Mouse (Mus musculus) MEL (cell line): ENCODE results near the gene Dusp10.

Source experiments
- CHD2 ChIP-seq: IDR thresholded peaks from 2 replicates; pipeline ENCODE4 v1.6.1; 2011; ENCODE audit warnings: low read length, improper control_type of control experiment
- EP300 ChIP-seq, 2 experiments: IDR thresholded peaks; 2 replicates each; pipeline ENCODE4 v1.6.1; 2011; ENCODE audit warnings: improper control_type of control experiment in 2 of 2, low read length in 2 of 2, low read depth in 1 of 2, mild to moderate bottlenecking in 1 of 2
- POLR2A ChIP-seq, 2 experiments: IDR thresholded peaks; 2 replicates each; pipeline ENCODE4 v1.6.1; 2011 to 2012; ENCODE audit warnings: low read length in 2 of 2, mild to moderate bottlenecking in 2 of 2, control low read depth in 1 of 2, improper control_type of control experiment in 1 of 2, low read depth in 1 of 2, moderate library complexity in 1 of 2; ENCODE audit not compliant: control insufficient read depth in 1 of 2, insufficient read depth in 1 of 2, poor library complexity in 1 of 2
- SIN3A ChIP-seq: IDR thresholded peaks from 2 replicates; pipeline ENCODE4 v1.6.1; 2012; ENCODE audit warnings: low read length, improper control_type of control experiment, inconsistent platforms
- SMC3 ChIP-seq: IDR thresholded peaks from 2 replicates; pipeline ENCODE4 v1.6.1; 2011; ENCODE audit warnings: low read depth, low read length, improper control_type of control experiment
- TAL1 ChIP-seq: IDR thresholded peaks from 2 replicates; pipeline ENCODE4 v1.6.1; 2012; ENCODE audit warnings: mild to moderate bottlenecking, inconsistent platforms, low read length, moderate library complexity, mixed read lengths
- TCF12 ChIP-seq: IDR thresholded peaks from 2 replicates; pipeline ENCODE4 v1.6.1; 2014; ENCODE audit warnings: low read depth, mild to moderate bottlenecking, inconsistent platforms, low read length, improper control_type of control experiment, moderate library complexity
- USF1 ChIP-seq: IDR thresholded peaks from 2 replicates; pipeline ENCODE4 v1.6.1; 2014; ENCODE audit warnings: low read depth, mild to moderate bottlenecking, inconsistent platforms, low read length, improper control_type of control experiment, moderate library complexity

DNA sequence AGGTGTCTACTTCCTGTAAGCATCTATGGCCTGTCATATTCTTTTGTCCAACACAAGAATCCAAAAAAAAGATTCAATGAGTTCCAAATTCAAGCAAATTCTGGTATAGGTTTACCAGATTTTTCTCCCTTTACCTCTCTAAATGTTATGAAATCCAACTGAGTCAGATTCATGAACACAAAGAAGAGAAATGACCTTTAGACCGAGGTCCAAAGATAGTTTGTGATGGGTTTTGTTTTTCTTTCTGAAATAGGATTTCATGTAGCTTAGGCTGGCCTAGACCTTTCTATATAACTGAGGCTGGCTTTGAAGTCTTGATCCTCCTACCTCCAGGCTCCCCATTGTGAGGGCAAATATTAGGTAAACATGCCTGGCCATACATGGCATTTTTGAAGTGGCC is 48.8 kb downstream of the Dusp10 start:
- no peak for TF ChIP-seq USF1
- no peak for TF ChIP-seq SMC3
- TF ChIP-seq CHD2 = no peak
- no peak for TF ChIP-seq POLR2A (IDR thresholded peaks at IDR 0.05; ENCODE audit: control insufficient read depth in 1 of 2, insufficient read depth in 1 of 2, low read depth in 1 of 2, low read length in 2 of 2, poor library complexity in 1 of 2)
- no peak for TF ChIP-seq TAL1
- TF ChIP-seq TCF12 = no peak
- no peak for TF ChIP-seq EP300 (IDR thresholded peaks at IDR 0.05; ENCODE audit: low read depth in 1 of 2, low read length in 2 of 2)
- no peak for TF ChIP-seq SIN3A
